Mouse (Mus musculus) brain, embryonic 14.5 days (tissue): ENCODE measurements at regions not wholly inside any gene's neighbourhood (a gene's known extent, or its start where the extent isn't known, plus 50 kb on each side); places are given as distances from the start of the nearest gene placed in this dataset.

Experiments
- CTCF ChIP-seq: fragments of 200-500 bp; IDR thresholded peaks from 2 replicates; pipeline ENCODE4 v1.5.1; 2012; ENCODE audit warnings: inconsistent platforms, mild to moderate bottlenecking, moderate library complexity, borderline replicate concordance; ENCODE audit not compliant: insufficient read depth, insufficient read length; ENCODE audit errors: extremely low read depth
- POLR2A ChIP-seq: fragments of 200-500 bp; IDR thresholded peaks from 2 replicates; pipeline ENCODE4 v1.6.1; 2012; ENCODE audit warnings: mild to moderate bottlenecking, inconsistent platforms, borderline replicate concordance; ENCODE audit not compliant: poor library complexity, insufficient read depth, insufficient read length, severe bottlenecking; ENCODE audit errors: extremely low read depth

DNA sequence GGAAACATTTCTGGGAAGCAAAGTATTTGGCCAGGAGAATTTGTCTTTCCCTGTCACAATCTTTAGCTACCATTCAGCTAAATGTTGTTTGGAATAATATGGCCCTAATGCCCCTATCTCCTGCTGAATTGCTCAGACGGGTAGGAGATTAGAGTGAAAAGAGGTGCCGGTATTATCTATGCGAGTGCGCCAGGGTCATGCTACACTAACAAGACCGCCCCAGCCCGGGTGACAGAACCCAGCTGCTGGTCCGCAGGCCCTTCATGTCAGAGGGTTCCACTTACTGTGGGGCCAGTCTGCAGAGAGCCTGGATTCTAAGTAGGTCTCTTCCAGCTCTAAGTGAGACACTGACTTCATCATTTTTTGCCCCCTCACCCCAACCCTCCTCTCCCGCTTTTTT lies 332.6 kb downstream of the Fbxo8 start:
- TF ChIP-seq POLR2A = no peak
- no peak for TF ChIP-seq CTCF
